Mouse (Mus musculus): ENCODE data around the gene Clec3a. TPM values are rescaled to one million over a fixed set of nuclear protein-coding genes. Genes with fewer than 3 reads are reported as not detected.

The Clec3a gene
- total RNA-seq, 4 experiments from 2014 or later: not detected

GRCm38 (mm10) chr8:114458113-114458784 lies 40.4 kb downstream of the Clec3a start:
- no peak for DNase-seq

DNA sequence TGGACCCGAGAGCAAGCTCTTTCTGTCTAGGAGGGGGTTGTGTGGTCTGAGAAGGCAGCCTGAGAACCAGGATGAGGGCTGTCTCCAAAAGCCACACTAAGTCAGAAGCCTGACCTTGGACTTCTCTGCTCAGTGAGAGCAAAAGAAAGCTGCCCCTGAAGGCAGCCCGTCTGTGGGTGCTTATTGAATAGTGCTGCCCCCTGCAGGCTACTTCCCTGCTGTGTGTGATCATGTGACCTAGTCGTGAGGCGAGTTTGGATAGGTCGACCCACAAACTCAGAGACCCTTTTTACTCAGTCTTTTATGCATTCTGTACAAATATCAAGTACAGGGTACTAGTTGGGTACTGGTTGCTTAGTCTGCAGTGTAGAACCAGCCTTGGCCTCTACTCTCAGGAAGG lies 42.7 kb downstream of the Clec3a start:
- DNase-seq: no peak

DNA sequence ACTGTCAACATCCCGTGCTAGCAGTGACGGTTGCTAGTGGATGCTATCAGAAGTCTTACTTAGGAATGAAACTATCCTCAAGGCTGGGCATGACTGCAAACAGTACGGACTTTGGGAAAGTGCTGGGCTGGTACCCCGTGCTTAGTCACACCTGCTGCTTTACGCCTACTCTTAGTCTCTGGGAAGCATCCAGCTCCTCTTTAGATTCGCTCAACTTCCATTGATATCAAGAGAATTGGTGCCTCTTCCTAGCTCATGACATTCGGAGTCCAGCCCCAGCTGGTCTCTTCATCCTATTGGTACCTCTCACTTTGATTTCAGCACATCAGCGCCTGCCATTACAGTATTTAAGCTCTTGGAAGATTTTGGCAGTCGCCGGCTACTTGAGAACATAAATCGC lies 44.7 kb downstream of the Clec3a start:
- DNase-seq: no peak

DNA sequence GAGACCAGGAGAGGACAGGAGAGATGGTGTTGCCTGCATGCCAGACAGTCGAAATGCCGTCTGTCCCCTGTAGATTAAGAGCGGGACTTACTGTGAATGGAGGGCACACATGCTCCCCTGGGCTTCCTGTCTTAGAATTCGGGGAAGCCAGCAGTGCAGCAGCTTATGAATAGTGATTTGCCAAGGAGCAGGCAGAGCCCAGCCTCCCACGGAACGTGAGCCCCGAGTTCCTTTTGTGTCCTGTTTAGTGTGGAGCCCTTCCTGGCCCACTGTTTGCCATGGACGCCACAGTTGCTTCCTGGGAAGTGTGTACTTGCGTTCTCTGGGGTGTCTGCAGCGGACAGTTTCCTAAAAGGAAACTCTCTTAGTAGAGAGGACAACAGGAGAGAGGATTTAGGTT lies 45.4 kb downstream of the Clec3a start:
- no peak for DNase-seq

- no peak for DNase-seq
Observed at GRCm38 (mm10) chr8:114468526-114469207, 50.8 kb downstream of the Clec3a start.

- no peak for DNase-seq
Observed at GRCm38 (mm10) chr8:114469208-114469590, 51.3 kb downstream of the Clec3a start.

GRCm38 (mm10) chr8:114473546-114473945 lies 55.7 kb downstream of the Clec3a start:
- no peak for DNase-seq

Other genes starting within 250 kb of the Clec3a start
- 10 to 100 TPM; 13.5 to 25.7 (median 16.8) TPM for gene Vat1l, start 212.5 kb upstream of the Clec3a start, total RNA-seq (2022)
- gene Wwox, start 21.6 kb downstream of the Clec3a start, total RNA-seq (2022): 10 to 100 TPM; 26.4 to 56.6 (median 35.7) TPM